Mouse (Mus musculus): ENCODE results near the gene Hbs1l.

DNA sequence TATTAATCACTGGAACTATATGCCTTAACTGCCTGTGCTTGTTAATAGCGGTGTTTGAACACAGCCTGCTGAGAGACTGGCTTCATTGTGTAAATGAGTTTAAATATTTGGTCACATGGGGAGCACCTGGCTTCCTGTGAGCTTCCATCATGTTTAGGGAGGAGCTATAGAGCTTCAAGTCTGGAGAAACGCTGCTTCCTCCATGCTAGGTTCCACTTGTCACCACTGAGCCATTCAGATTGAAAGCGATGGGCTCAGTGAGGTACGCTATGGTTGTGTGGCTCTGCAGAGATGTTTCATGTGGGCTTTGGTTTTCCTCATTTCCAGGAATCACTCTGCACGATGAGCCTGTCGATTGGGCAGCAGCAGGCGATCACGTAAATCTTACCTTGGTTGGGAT is 62.2 kb downstream of the Hbs1l start:
- no peak for TF ChIP-seq CTCF (IDR thresholded peaks at IDR 0.05; ENCODE audit: insufficient read depth, low read depth, low read length)
- TF ChIP-seq POLR2A (IDR thresholded peaks at IDR 0.05; ENCODE audit: insufficient read depth, low read depth, low read length): no peak
